Mouse (Mus musculus) limb, embryonic 14.5 days (tissue): Measurements from ENCODE around the gene Birc5. TPM values are rescaled to one million over a fixed set of nuclear protein-coding genes. Genes with fewer than 3 reads are reported as not detected.

ENCODE experiments used
- ATAC-seq: fragments of 200-750 bp; cut with Nextera tagmentation; 2 replicates; pipeline ENCODE4 v1.8.0; 2017; ENCODE audit warnings: low read depth, moderate number of reproducible peaks, moderate TSS enrichment; ENCODE audit not compliant: low FRiP score
- DNase-seq: peaks from one replicate; pipeline ENCODE4 v3.0.0-alpha.2; 2015; ENCODE audit warnings: low spot score
- H3K27ac ChIP-seq: fragments of 300-500 bp; sonication (generic); replicated peaks from 2 replicates; pipeline ENCODE4 v1.5.1; 2014; ENCODE audit warnings: low read depth, mild to moderate bottlenecking, low read length, moderate library complexity, mixed read lengths
- H3K27me3 ChIP-seq: fragments of 300-500 bp; sonication (generic); 2 replicates; pipeline ENCODE4 v1.6.1; 2014; ENCODE audit warnings: low read length, mixed read lengths; ENCODE audit not compliant: control insufficient read depth, insufficient read depth
- H3K36me3 ChIP-seq: fragments of 300-500 bp; sonication (generic); 2 replicates; pipeline ENCODE4 v1.6.1; 2014; ENCODE audit warnings: mild to moderate bottlenecking, low read length, moderate library complexity, mixed read lengths; ENCODE audit not compliant: control insufficient read depth, insufficient read depth
- H3K4me1 ChIP-seq: fragments of 300-500 bp; sonication (generic); 2 replicates; pipeline ENCODE4 v1.6.1; 2014; ENCODE audit warnings: antibody characterized with exemption, low read length, mixed read lengths; ENCODE audit not compliant: control insufficient read depth, insufficient read depth
- H3K4me2 ChIP-seq: fragments of 300-500 bp; sonication (generic); replicated peaks from 2 replicates; pipeline ENCODE4 v1.6.1; 2014; ENCODE audit warnings: low read depth, mild to moderate bottlenecking, low read length, moderate library complexity; ENCODE audit not compliant: severe bottlenecking
- H3K4me3 ChIP-seq: fragments of 300-500 bp; sonication (generic); replicated peaks from 2 replicates; pipeline ENCODE4 v1.5.1; 2014; ENCODE audit warnings: low read length
- H3K9ac ChIP-seq: fragments of 300-500 bp; sonication (generic); 2 replicates; pipeline ENCODE4 v1.6.1; 2014; ENCODE audit warnings: mild to moderate bottlenecking, low read depth, low read length, moderate library complexity; ENCODE audit not compliant: severe bottlenecking
- H3K9me3 ChIP-seq: fragments of 300-500 bp; sonication (generic); 2 replicates; pipeline ENCODE4 v1.6.1; 2016; ENCODE audit warnings: low read length; ENCODE audit not compliant: control insufficient read depth
- POLR2A ChIP-seq: fragments of 200-500 bp; IDR thresholded peaks from 2 replicates; pipeline ENCODE4 v1.8.0; 2012; ENCODE audit warnings: inconsistent platforms, mild to moderate bottlenecking, moderate library complexity, borderline replicate concordance; ENCODE audit not compliant: insufficient read depth, insufficient read length; ENCODE audit errors: extremely low read depth
- WGBS: fragments of 180-500 bp; shearing (Covaris S2); extraction: QIAGEN DNeasy Blood & Tissue Kit; methylation state at CpG from one replicate; pipeline ENCODE4 v1.1.7; 2014; 5-methylcytosine and 5-hydroxymethylcytosine counted together
- polyA plus RNA-seq, 2 experiments: library from polyadenylated mRNA; depleted of rRNA in 1 of 2; stranded (reverse) in 1 of 2; unstranded in 1 of 2; fragments of >200 nt; fragmentation: Nextera tagmentation in 1 of 2; extraction: Ambion mirVana in 1 of 2; gene quantifications; 2 replicates each; pipeline versions ENCODE4 v1.2.1 to v1.2.3; 2012 to 2014

The Birc5 gene
- polyA plus RNA-seq, 2 experiments: 138 to 267 TPM

GRCm38 (mm10) chr11:117864805-117865204 is 15.8 kb downstream of the Birc5 start:
- H3K27me3 ChIP-seq: peaks cover 12% of the 10 kb centered on the region
- no peaks in the 10 kb centered on the region for H3K9me3 ChIP-seq
- no peak overlapping the region for H3K27ac ChIP-seq
- no peak overlapping the region for H3K9ac ChIP-seq
- WGBS: 58% methylated on average over 2 of the region's 2 CpGs
- H3K4me2 ChIP-seq: no peak overlapping the region
- no peaks in the 10 kb centered on the region; the same call in 1 of the 2 replicates for H3K4me1 ChIP-seq
- DNase-seq (no peak), ATAC-seq (no peak)
- no peaks in the 10 kb centered on the region for H3K36me3 ChIP-seq
- no peak overlapping the region for H3K4me3 ChIP-seq
- no peak for TF ChIP-seq POLR2A

GRCm38 (mm10) chr11:117865988-117866387 is 16.9 kb downstream of the Birc5 start:
- TF ChIP-seq POLR2A: no peak
- Histone ChIP-seq H3K27me3 (no peaks in the 10 kb centered on the region), H3K4me1 (no peaks in the 10 kb centered on the region), H3K4me3 (no peak overlapping the region), H3K9ac (no peak overlapping the region), H3K36me3 (no peaks in the 10 kb centered on the region), H3K9me3 (no peaks in the 10 kb centered on the region), H3K27ac (no peak overlapping the region), H3K4me2 (no peak overlapping the region)
- WGBS: 53% methylated on average over 6 of the region's 6 CpGs
- ATAC-seq (no peak), DNase-seq (no peak)

- no peaks in the 10 kb centered on the region for H3K9me3 ChIP-seq
- no peak for TF ChIP-seq POLR2A
- no peak for ATAC-seq
- H3K4me2 ChIP-seq: no peak overlapping the region
- H3K9ac ChIP-seq: 0 out of 2 replicates have a peak overlapping the region, but pooled peaks have one; percentile 16
- no peaks in the 10 kb centered on the region for H3K36me3 ChIP-seq
- peak; percentile 86 for DNase-seq
- no peak overlapping the region for H3K4me3 ChIP-seq
- H3K27me3 ChIP-seq: no peaks in the 10 kb centered on the region
- WGBS: 35% methylated on average over 12 of the region's 12 CpGs
- 0 out of 2 replicates have a peak, but pooled peaks cover 2% of the 10 kb centered on the region for H3K4me1 ChIP-seq
- no peak overlapping the region for H3K27ac ChIP-seq
These were observed 21.8 kb downstream of the Birc5 start for GRCm38 (mm10) chr11:117870688-117871365.

GRCm38 (mm10) chr11:117871376-117871775 is 22.3 kb downstream of the Birc5 start:
- Histone ChIP-seq H3K4me1 (0 out of 2 replicates have a peak, but pooled peaks cover 2% of the 10 kb centered on the region), H3K27ac (no peak overlapping the region), H3K4me2 (no peak overlapping the region), H3K9ac (no peak overlapping the region), H3K9me3 (no peaks in the 10 kb centered on the region), H3K27me3 (no peaks in the 10 kb centered on the region), H3K36me3 (no peaks in the 10 kb centered on the region), H3K4me3 (no peak overlapping the region)
- TF ChIP-seq POLR2A: no peak
- ATAC-seq (no peak), DNase-seq (no peak)
- 66% methylated on average over 5 of the region's 5 CpGs for WGBS

- 61% methylated on average over 12 of the region's 12 CpGs for whole genome bisulfite sequencing
- Histone ChIP-seq H3K27me3 (no peaks in the 10 kb centered on the region), H3K4me1 (0 out of 2 replicates have a peak, but pooled peaks cover 2% of the 10 kb centered on the region)
These were observed 23.0 kb downstream of the Birc5 start for GRCm38 (mm10) chr11:117871911-117872584.

More at GRCm38 (mm10) chr11:117871911-117872584, 23.0 kb downstream of the Birc5 start:
- no peak overlapping the region for H3K9ac ChIP-seq
- no peaks in the 10 kb centered on the region for H3K36me3 ChIP-seq
- TF ChIP-seq POLR2A: no peak
- ATAC-seq: no peak
- H3K9me3 ChIP-seq: no peaks in the 10 kb centered on the region
- no peak overlapping the region for H3K4me3 ChIP-seq
- no peak overlapping the region for H3K27ac ChIP-seq
- no peak for DNase-seq
- no peak overlapping the region for H3K4me2 ChIP-seq
